Mouse (Mus musculus): ENCODE data around the gene Immp2l. TPM values are rescaled to one million over a fixed set of nuclear protein-coding genes. Genes with fewer than 3 reads are reported as not detected.
"Not testable (repeated sequence)": the region's sequence is repeated elsewhere in the genome, so short reads cannot be mapped to it uniquely, and the experiment has no call there.

Immp2l gene
- polyA plus RNA-seq, 1 experiment from 2014 or later, result 7.9 TPM

DNA sequence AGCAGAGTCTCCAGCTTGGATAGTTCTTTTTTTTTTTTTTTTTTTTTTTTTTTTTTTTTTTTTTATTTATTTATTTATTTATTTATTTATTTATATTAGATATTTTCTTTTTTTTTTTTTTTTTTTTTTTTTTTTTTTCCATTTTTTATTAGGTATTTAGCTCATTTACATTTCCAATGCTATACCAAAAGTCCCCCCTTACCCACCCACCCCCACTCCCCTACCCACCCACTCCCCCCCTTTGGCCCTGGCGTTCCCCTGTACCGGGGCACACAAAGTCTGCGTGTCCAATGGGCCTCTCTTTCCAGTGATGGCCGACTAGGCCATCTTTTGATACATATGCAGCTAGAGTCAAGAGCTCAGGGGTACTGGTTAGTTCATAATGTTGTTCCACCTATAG, 753.9 kb downstream of the Immp2l start:
- not testable (repeated sequence) for H3K9me3 ChIP-seq; H3K27me3 ChIP-seq; H3K4me3 ChIP-seq; H3K4me1 ChIP-seq (replicated peaks); H3K9ac ChIP-seq; ATAC-seq (ENCODE audit: low FRiP score); H3K27ac ChIP-seq; H3K4me2 ChIP-seq; H3K36me3 ChIP-seq
- WGBS, result no CpG with 5 or more reads among the region's 4 CpGs

GRCm38 (mm10) chr12:41793681-41794080, 769.8 kb downstream of the Immp2l start:
- H3K36me3 ChIP-seq; H3K9me3 ChIP-seq; H3K9ac ChIP-seq; H3K4me3 ChIP-seq; H3K27ac ChIP-seq; H3K27me3 ChIP-seq; ATAC-seq (ENCODE audit: low FRiP score); H3K4me1 ChIP-seq (replicated peaks); H3K4me2 ChIP-seq: not testable (repeated sequence)
- 81% methylated on average over 1 of the region's 1 CpGs for WGBS

DNA sequence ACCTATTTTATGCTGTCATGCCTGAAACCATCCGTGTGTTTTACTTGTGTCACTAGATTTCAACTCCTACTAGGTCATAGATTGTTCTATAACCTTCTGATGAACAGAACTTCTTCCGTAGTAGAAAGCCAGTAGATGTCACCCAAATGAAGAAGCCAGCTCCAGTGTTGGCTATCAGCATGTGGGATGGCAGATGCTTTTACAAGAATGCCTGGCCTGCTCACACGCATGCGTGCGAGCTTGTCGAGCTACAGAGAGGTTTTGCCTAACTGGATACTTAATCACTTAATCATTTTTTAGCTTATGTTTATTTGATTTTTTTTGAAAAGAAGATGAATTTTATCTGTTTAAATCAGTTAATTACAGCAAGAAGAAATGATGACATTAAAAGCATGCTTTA, 805.6 kb downstream of the Immp2l start:
- no peak overlapping the region for H3K27ac ChIP-seq
- no peak overlapping the region for H3K4me2 ChIP-seq
- no peaks in the 10 kb centered on the region for H3K36me3 ChIP-seq
- WGBS, result 88% methylated on average over 6 of the region's 6 CpGs
- no peak for ATAC-seq (ENCODE audit: low FRiP score)
- H3K27me3 ChIP-seq, result no peaks in the 10 kb centered on the region
- H3K4me3 ChIP-seq, result no peak overlapping the region
- H3K9me3 ChIP-seq, result no peaks in the 10 kb centered on the region
- H3K4me1 ChIP-seq (replicated peaks), result no peaks in the 10 kb centered on the region
- H3K9ac ChIP-seq, result no peak overlapping the region

DNA sequence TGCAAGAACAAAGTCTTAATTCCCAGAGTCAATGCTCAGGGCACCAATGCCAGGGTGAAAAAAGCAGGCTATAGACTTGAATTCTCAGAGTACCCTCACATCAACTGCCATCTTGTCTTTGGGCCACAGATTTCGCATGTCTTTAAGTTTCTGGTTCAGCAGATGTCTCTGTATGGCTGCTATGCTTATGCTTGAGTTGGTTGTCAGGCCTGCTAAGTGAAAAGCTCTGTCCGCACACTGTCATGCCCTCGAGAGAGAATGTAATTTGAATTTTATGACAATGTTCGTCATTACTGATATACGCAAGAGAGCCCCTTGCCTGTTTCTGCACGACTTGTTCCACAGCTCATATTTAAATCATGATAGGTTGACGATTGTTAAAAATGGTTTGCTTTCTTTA, 807.8 kb downstream of the Immp2l start:
- H3K9me3 ChIP-seq, result no peaks in the 10 kb centered on the region
- H3K27ac ChIP-seq, result no peak overlapping the region
- H3K9ac ChIP-seq, result no peak overlapping the region
- no peak overlapping the region for H3K4me2 ChIP-seq
- no peak overlapping the region for H3K4me3 ChIP-seq
- whole genome bisulfite sequencing, result 67% methylated on average over 7 of the region's 7 CpGs
- no peaks in the 10 kb centered on the region for H3K36me3 ChIP-seq
- no peaks in the 10 kb centered on the region for H3K4me1 ChIP-seq (replicated peaks)
- no peak for ATAC-seq (ENCODE audit: low FRiP score)
- no peaks in the 10 kb centered on the region for H3K27me3 ChIP-seq

DNA sequence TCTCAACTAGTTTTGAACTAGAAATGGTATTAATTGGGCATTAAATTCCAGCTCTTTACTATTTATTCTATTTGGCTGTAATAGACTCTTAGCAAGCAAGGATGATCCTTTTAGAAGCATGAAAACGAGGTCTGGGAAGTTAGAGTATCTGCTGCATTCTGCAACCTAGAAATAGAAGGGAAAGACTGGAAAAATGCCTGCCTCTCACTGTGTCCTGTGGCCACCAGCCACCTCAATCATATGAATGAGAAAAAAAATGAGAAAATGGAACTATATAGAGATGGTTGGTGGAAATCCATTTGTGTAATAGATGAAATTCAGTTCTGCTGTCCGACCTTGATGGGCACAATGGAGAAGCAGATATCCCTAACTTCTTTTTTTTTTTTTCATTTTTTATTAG, 810.8 kb downstream of the Immp2l start:
- H3K4me2 ChIP-seq, result no peak overlapping the region
- WGBS, result 93% methylated on average over 2 of the region's 2 CpGs
- no peak overlapping the region for H3K27ac ChIP-seq
- H3K4me1 ChIP-seq (replicated peaks), result no peaks in the 10 kb centered on the region
- no peak overlapping the region for H3K4me3 ChIP-seq
- no peaks in the 10 kb centered on the region for H3K9me3 ChIP-seq
- no peaks in the 10 kb centered on the region for H3K27me3 ChIP-seq
- no peak for ATAC-seq (ENCODE audit: low FRiP score)
- no peak overlapping the region for H3K9ac ChIP-seq
- H3K36me3 ChIP-seq, result no peaks in the 10 kb centered on the region

- 75% methylated on average over 6 of the region's 6 CpGs for WGBS
Observed at GRCm38 (mm10) chr12:41838334-41838847, 814.5 kb downstream of the Immp2l start.

DNA sequence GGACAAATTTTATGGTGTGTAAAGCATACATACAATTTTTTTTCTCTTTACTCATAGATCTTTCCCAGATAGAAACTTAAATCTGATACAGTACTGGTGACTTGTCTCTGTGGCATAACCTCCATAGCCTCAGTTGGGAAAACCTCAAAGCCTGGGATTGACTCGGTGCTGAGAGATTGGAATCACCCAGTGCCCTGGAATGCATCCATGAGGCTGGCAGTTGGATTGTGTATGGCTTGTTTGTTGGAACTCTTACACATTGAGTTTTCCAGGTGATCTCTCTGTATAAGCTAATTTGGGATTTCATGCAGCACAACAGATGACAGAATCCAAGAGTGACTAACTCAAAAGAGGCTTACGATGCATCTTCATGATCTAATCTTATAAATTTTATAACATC, 815.4 kb downstream of the Immp2l start:
- Histone ChIP-seq H3K36me3 (no peaks in the 10 kb centered on the region), H3K4me2 (no peak overlapping the region), H3K27me3 (no peaks in the 10 kb centered on the region), H3K9ac (no peak overlapping the region), H3K4me1 (replicated peaks) (no peaks in the 10 kb centered on the region), H3K27ac (no peak overlapping the region), H3K9me3 (no peaks in the 10 kb centered on the region), H3K4me3 (no peak overlapping the region)
- WGBS, result 91% methylated on average over 2 of the region's 2 CpGs
- no peak for ATAC-seq (ENCODE audit: low FRiP score)

More at GRCm38 (mm10) chr12:41838334-41838847, 814.5 kb downstream of the Immp2l start:
- Histone ChIP-seq H3K9ac (no peak overlapping the region), H3K4me2 (no peak overlapping the region), H3K4me1 (replicated peaks) (no peaks in the 10 kb centered on the region), H3K4me3 (no peak overlapping the region), H3K27ac (no peak overlapping the region), H3K9me3 (no peaks in the 10 kb centered on the region), H3K27me3 (no peaks in the 10 kb centered on the region), H3K36me3 (no peaks in the 10 kb centered on the region)
- ATAC-seq (ENCODE audit: low FRiP score), result no peak

DNA sequence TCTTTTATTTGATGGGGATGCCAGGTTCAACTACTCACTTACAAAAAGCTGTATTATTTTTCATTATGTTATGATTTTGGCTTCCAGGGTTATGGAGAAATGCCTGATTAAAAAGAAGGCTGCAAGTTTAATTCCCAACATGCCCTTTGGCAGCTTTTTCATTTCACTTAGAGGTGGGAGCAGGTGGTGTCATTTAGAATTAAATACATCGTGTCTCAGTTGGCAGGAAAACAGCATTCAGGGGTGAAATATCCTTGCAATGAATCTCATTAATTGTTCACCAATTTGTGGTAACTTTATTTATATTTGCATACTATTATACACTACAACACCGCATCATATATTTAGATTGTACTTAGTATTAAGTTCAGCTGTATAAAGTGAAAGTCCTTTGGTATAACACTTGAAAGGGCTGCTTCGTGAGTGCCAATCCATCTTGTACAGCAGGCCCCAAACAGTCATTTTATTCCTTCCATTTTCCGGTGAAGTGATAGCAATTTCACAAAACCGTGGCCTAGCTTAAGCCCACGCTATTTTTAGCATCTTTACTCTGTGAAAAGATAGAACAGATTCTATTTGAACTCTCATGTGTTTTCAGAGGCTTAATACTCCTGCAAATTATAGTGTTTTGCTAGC, 818.9 kb downstream of the Immp2l start:
- no peaks in the 10 kb centered on the region for H3K9me3 ChIP-seq
- no peak overlapping the region for H3K4me2 ChIP-seq
- H3K36me3 ChIP-seq, result no peaks in the 10 kb centered on the region
- H3K27me3 ChIP-seq, result no peaks in the 10 kb centered on the region
- no peaks in the 10 kb centered on the region for H3K4me1 ChIP-seq (replicated peaks)
- peak; percentile 59 for ATAC-seq (ENCODE audit: low FRiP score)
- no peak overlapping the region for H3K9ac ChIP-seq
- H3K27ac ChIP-seq, result no peak overlapping the region
- WGBS, result 38% methylated on average over 6 of the region's 6 CpGs
- no peak overlapping the region for H3K4me3 ChIP-seq

GRCm38 (mm10) chr12:41851896-41852470, 828.1 kb downstream of the Immp2l start:
- H3K9me3 ChIP-seq, result no peaks in the 10 kb centered on the region
- H3K4me3 ChIP-seq, result no peak overlapping the region
- H3K4me2 ChIP-seq, result no peak overlapping the region
- no peaks in the 10 kb centered on the region for H3K36me3 ChIP-seq
- no peaks in the 10 kb centered on the region for H3K4me1 ChIP-seq (replicated peaks)
- no peak overlapping the region for H3K27ac ChIP-seq
- WGBS, result 91% methylated on average over 7 of the region's 7 CpGs
- ATAC-seq (ENCODE audit: low FRiP score), result no peak
- H3K27me3 ChIP-seq, result no peaks in the 10 kb centered on the region
- H3K9ac ChIP-seq, result no peak overlapping the region

DNA sequence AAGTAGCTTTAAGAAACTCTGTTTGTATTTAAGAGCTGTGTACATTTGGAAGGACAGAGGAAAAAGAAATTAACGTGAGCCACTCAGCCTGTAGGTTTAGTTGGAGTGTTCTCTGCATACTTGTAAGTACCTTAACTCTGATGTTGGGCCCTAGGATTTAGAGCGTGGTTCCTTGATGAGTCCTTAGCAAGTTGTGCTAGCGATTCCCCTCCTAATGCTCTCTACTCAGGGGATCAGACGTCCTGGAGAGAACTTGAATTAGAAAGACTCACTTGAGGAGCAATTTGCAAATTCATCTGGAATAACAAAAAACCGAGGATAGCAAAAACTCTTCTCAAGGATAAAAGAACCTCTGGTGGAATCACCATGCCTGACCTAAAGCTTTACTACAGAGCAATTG, 835.8 kb downstream of the Immp2l start:
- not testable (repeated sequence) for H3K9ac ChIP-seq; H3K9me3 ChIP-seq; H3K36me3 ChIP-seq; H3K4me1 ChIP-seq (replicated peaks); H3K27ac ChIP-seq; H3K27me3 ChIP-seq; H3K4me2 ChIP-seq; ATAC-seq (ENCODE audit: low FRiP score); H3K4me3 ChIP-seq
- 45% methylated on average over 5 of the region's 5 CpGs for WGBS

DNA sequence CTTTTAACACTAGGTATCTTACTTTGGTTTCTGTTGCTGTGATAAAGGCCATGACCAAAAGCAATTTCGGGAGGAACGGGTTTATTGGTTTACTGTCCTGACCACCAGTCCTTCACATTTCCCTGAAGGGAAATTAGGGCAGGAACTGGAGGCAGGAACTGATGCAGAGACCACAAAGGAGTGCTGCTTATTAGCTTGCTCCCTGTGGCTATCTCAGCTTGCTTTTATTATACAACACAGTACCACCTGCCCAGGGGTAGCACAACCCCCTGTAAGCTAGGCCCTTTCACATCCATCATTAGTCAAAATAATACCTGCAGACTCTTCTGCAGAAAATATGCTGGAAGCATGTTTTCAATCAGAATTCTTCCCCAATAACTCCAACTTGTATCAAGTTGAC, 844.4 kb downstream of the Immp2l start:
- no peak for ATAC-seq (ENCODE audit: low FRiP score)
- H3K27ac ChIP-seq, result no peak overlapping the region
- no peak overlapping the region for H3K4me3 ChIP-seq
- H3K36me3 ChIP-seq, result peaks cover 5% of the 10 kb centered on the region; the same call in 1 of the 2 replicates
- 94% methylated on average over 2 of the region's 2 CpGs for WGBS
- peaks cover 6% of the 10 kb centered on the region for H3K9me3 ChIP-seq
- no peak overlapping the region for H3K4me2 ChIP-seq
- H3K9ac ChIP-seq, result no peak overlapping the region
- no peaks in the 10 kb centered on the region for H3K4me1 ChIP-seq (replicated peaks)
- H3K27me3 ChIP-seq, result no peaks in the 10 kb centered on the region

DNA sequence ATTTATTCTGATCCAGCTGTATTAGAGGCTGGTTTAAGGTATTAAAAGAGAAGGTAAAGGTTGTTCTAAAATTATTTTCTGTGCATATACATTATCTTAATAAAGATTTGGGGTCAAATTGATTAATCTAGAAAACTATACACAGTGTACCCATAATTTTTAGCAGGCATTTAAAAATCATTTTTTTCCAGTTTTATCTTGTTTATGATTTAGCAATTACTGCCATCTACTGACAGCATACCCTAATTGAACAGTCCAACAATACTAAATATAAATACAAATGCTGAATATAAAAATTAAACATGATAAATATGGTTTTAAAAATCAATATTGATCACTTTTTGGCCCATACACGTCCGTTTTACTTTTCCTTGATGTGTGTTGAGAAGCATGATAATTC, 850.1 kb downstream of the Immp2l start:
- no peak overlapping the region for H3K4me2 ChIP-seq

GRCm38 (mm10) chr12:41877292-41877959, 853.5 kb downstream of the Immp2l start:
- H3K4me3 ChIP-seq, result no peak overlapping the region
- no peaks in the 10 kb centered on the region for H3K36me3 ChIP-seq
- H3K27me3 ChIP-seq, result no peaks in the 10 kb centered on the region
- H3K9ac ChIP-seq, result no peak overlapping the region
- H3K4me2 ChIP-seq, result no peak overlapping the region
- H3K4me1 ChIP-seq (replicated peaks), result no peaks in the 10 kb centered on the region
- no peak for ATAC-seq (ENCODE audit: low FRiP score)
- no peak overlapping the region for H3K27ac ChIP-seq
- 62% methylated on average over 5 of the region's 5 CpGs for WGBS
- no peaks in the 10 kb centered on the region for H3K9me3 ChIP-seq

More for the DNA sequence above, 850.1 kb downstream of the Immp2l start:
- H3K27me3 ChIP-seq, result no peaks in the 10 kb centered on the region
- H3K4me3 ChIP-seq, result no peak overlapping the region
- WGBS, result 89% methylated on average over 2 of the region's 2 CpGs
- no peak for ATAC-seq (ENCODE audit: low FRiP score)
- H3K27ac ChIP-seq, result no peak overlapping the region
- H3K4me1 ChIP-seq (replicated peaks), result no peaks in the 10 kb centered on the region
- no peaks in the 10 kb centered on the region for H3K36me3 ChIP-seq
- no peak overlapping the region for H3K9ac ChIP-seq
- H3K9me3 ChIP-seq, result no peaks in the 10 kb centered on the region

Measured in hindbrain, embryonic 13.5 days (tissue).